Mouse (Mus musculus): ENCODE data around the gene Atxn3. TPM values are rescaled to one million over a fixed set of nuclear protein-coding genes. Genes with fewer than 3 reads are reported as not detected.

Atxn3 gene
- polyA plus RNA-seq, 2 experiments = 10.9 to 11.1 TPM

DNA sequence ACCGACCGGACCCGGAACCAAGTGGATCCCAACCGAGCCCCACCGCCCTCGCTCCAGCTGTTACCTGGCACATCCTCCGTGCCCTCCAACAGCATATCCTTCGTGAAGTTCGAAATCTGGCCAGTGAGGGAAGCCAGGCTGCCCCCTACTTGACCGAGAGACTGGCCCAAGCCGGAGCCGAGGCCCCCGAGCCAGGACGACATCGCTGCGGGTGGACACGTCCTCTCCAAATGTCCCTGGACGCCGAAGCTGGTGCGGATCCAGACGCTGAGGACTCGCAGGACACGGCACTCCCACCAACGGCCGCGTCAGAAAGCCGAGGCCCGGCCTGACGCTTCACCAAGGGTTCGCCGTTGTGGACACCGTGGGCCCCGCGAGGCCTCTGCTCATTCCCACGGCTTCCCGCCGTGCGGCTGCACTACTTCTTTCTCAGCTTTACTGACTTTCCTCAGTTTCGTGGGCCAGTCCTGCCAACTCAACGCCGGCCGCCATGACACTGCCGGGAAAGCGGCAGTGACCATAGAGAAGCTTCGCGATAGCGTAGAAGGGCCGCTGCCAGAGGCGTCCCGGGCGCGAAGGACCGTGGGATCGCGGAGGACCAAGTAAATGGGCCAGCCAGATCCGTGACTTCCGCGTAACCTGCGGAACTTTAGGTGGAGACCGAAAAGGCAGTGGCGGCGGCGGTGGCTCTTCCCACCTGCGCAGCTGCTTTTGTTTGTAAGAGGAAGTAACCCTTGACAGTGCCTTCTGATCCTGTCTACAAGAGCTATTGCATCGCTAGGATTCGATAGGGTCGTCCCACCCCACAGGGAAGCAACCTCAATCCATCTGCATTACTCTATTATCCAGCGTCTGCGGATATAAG, 45.2 kb downstream of the Atxn3 start, which contains the start of gene Trip11:
Gene Trip11, minus strand, starts transcription at position 642 of the 865 bp plus-strand sequence.
- under 1% methylated on average over 57 of the region's 69 CpGs for WGBS
- Histone ChIP-seq H3K27me3 (ENCODE audit: control insufficient read depth, insufficient read depth, low read length) (no peaks in the 10 kb centered on the region), H3K4me2 (replicated peaks; ENCODE audit: low read depth, low read length, severe bottlenecking) (peak within 1 kb of the TSS; percentile 80), H3K9ac (ENCODE audit: low read depth, low read length, severe bottlenecking) (peak within 1 kb of the TSS; percentile 96), H3K27ac (replicated peaks; ENCODE audit: low read depth, low read length) (peak within 1 kb of the TSS; percentile 96), H3K4me3 (replicated peaks; ENCODE audit: low read length) (peak within 1 kb of the TSS; percentile 91), H3K9me3 (ENCODE audit: control insufficient read depth, low read length) (no peaks in the 10 kb centered on the region), H3K36me3 (ENCODE audit: control insufficient read depth, insufficient read depth, low read length) (peaks cover 10% of the 10 kb centered on the region), H3K4me1 (ENCODE audit: control insufficient read depth, insufficient read depth, low read length) (peaks cover 16% of the 10 kb centered on the region)
- peak; percentile 91; the same call in 1 of the 2 replicates for TF ChIP-seq POLR2A (IDR thresholded peaks at IDR 0.05; ENCODE audit: borderline replicate concordance, extremely low read depth, insufficient read depth, insufficient read length)
- ATAC-seq (ENCODE audit: low FRiP score, low read depth) (peak; percentile 97), DNase-seq (ENCODE audit: low spot score) (peak; percentile 91)

DNA sequence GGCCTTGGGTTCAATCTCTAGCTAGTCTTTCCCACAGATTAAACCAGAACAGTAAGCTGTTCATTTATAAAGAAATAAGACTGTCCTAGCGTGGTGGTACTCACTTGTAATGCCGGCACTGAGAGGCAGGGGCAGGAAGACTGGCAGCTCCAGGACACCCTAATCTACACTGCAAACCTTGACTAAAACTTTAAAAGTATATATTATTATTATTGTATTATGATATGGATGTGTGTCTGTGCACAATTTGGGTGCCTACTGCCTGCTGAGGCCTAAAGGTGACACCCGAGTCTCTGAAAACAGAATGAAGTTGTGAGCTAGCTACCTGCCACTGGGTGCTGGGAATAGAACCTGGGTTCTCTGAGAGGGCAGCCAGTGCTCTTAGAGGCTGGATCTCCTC, 46.7 kb downstream of the Atxn3 start:
- Histone ChIP-seq H3K4me2 (replicated peaks; ENCODE audit: low read depth, low read length, severe bottlenecking) (peak overlapping the region; percentile 80), H3K27me3 (ENCODE audit: control insufficient read depth, insufficient read depth, low read length) (no peaks in the 10 kb centered on the region), H3K4me3 (replicated peaks; ENCODE audit: low read length) (peak overlapping the region; percentile 91), H3K36me3 (ENCODE audit: control insufficient read depth, insufficient read depth, low read length) (peaks cover 10% of the 10 kb centered on the region), H3K9ac (ENCODE audit: low read depth, low read length, severe bottlenecking) (no peak overlapping the region), H3K4me1 (ENCODE audit: control insufficient read depth, insufficient read depth, low read length) (peaks cover 16% of the 10 kb centered on the region), H3K27ac (replicated peaks; ENCODE audit: low read depth, low read length) (no peak overlapping the region), H3K9me3 (ENCODE audit: control insufficient read depth, low read length) (no peaks in the 10 kb centered on the region)
- ATAC-seq (ENCODE audit: low FRiP score, low read depth) = no peak
- DNase-seq (ENCODE audit: low spot score) = no peak
- 95% methylated on average over 3 of the region's 3 CpGs for WGBS
- TF ChIP-seq POLR2A (IDR thresholded peaks at IDR 0.05; ENCODE audit: borderline replicate concordance, extremely low read depth, insufficient read depth, insufficient read length) = no peak

DNA sequence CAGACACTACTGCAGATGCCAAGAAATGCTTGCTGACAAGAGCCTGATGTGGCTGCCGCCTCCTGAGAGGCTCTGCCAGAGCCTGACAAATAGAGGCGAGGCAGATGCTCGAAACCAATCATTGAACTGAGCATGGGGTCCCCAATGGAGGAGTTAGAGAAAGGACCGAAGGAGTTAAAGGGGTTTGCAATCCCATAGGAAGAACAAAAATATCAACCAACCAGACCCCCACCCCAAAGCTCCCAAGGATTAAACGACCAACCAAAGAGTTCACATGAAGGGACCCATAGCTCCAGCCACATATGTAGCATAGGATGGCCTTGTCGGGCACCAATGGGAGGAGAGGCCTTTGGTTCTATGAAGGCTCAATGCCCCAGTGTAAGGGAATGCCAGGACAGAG, 47.7 kb downstream of the Atxn3 start:
- Histone ChIP-seq H3K9ac (ENCODE audit: low read depth, low read length, severe bottlenecking) (no peak overlapping the region), H3K27me3 (ENCODE audit: control insufficient read depth, insufficient read depth, low read length) (no peaks in the 10 kb centered on the region), H3K4me2 (replicated peaks; ENCODE audit: low read depth, low read length, severe bottlenecking) (no peak overlapping the region), H3K4me1 (ENCODE audit: control insufficient read depth, insufficient read depth, low read length) (peaks cover 16% of the 10 kb centered on the region), H3K36me3 (ENCODE audit: control insufficient read depth, insufficient read depth, low read length) (peaks cover 16% of the 10 kb centered on the region), H3K27ac (replicated peaks; ENCODE audit: low read depth, low read length) (no peak overlapping the region), H3K9me3 (ENCODE audit: control insufficient read depth, low read length) (no peaks in the 10 kb centered on the region), H3K4me3 (replicated peaks; ENCODE audit: low read length) (no peak overlapping the region)
- no peak for TF ChIP-seq POLR2A (IDR thresholded peaks at IDR 0.05; ENCODE audit: borderline replicate concordance, extremely low read depth, insufficient read depth, insufficient read length)
- no peak for DNase-seq (ENCODE audit: low spot score)
- no peak for ATAC-seq (ENCODE audit: low FRiP score, low read depth)
- 95% methylated on average over 6 of the region's 6 CpGs for WGBS

DNA sequence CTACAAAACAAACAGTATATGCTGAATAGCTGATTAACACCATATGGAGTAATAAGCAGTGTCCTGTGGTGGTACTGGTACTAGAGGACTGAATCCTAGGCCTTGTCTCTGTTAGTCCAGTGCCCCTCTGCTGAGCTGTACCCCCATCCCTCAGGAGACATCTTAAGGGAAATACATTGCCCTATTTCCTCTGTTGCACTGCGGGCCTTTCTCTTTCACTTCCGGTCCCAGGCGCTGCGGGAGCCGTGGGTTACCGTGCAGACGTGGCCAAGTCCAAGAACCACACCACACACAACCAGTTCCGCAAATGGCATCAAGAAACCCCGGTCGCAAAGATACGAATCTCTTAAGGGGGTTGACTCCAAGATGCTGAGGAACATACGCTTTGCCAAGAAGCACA, 52.2 kb downstream of the Atxn3 start:
- H3K27me3 ChIP-seq (ENCODE audit: control insufficient read depth, insufficient read depth, low read length) = no peaks in the 10 kb centered on the region
- WGBS = 92% methylated on average over 12 of the region's 12 CpGs
- TF ChIP-seq POLR2A (IDR thresholded peaks at IDR 0.05; ENCODE audit: borderline replicate concordance, extremely low read depth, insufficient read depth, insufficient read length) = no peak
- H3K27ac ChIP-seq (replicated peaks; ENCODE audit: low read depth, low read length) = no peak overlapping the region
- DNase-seq (ENCODE audit: low spot score) = no peak
- H3K4me2 ChIP-seq (replicated peaks; ENCODE audit: low read depth, low read length, severe bottlenecking) = no peak overlapping the region
- no peaks in the 10 kb centered on the region for H3K9me3 ChIP-seq (ENCODE audit: control insufficient read depth, low read length)
- 0 out of 2 replicates have a peak, but pooled peaks cover 2% of the 10 kb centered on the region for H3K4me1 ChIP-seq (ENCODE audit: control insufficient read depth, insufficient read depth, low read length)
- H3K4me3 ChIP-seq (replicated peaks; ENCODE audit: low read length) = no peak overlapping the region
- H3K36me3 ChIP-seq (ENCODE audit: control insufficient read depth, insufficient read depth, low read length) = peaks cover 32% of the 10 kb centered on the region
- no peak for ATAC-seq (ENCODE audit: low FRiP score, low read depth)
- H3K9ac ChIP-seq (ENCODE audit: low read depth, low read length, severe bottlenecking) = no peak overlapping the region

DNA sequence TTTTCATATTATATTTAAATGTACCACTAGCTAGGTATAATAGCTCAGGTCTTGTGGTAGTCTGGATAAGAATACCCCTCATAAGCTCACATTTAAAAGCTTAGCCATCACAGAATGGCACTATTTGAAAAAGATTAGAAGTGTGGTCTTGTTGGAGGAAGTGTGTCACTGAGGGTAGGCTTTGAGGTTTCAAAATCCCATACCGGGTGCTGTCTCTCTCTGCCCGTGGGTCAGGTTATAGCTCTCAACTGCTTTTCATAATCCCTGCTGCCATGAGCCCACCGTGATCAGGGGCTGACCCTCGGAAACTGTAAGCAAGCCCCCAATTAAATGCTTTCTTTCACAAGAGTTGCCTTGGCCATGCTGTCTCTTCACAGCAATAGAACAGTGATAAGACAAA, 53.1 kb downstream of the Atxn3 start:
- 87% methylated on average over 4 of the region's 4 CpGs for WGBS
- DNase-seq (ENCODE audit: low spot score) = no peak
- no peak for TF ChIP-seq POLR2A (IDR thresholded peaks at IDR 0.05; ENCODE audit: borderline replicate concordance, extremely low read depth, insufficient read depth, insufficient read length)

More for the DNA sequence above, 53.1 kb downstream of the Atxn3 start:
- Histone ChIP-seq H3K9me3 (ENCODE audit: control insufficient read depth, low read length) (no peaks in the 10 kb centered on the region), H3K4me1 (ENCODE audit: control insufficient read depth, insufficient read depth, low read length) (no peaks in the 10 kb centered on the region), H3K27ac (replicated peaks; ENCODE audit: low read depth, low read length) (no peak overlapping the region), H3K36me3 (ENCODE audit: control insufficient read depth, insufficient read depth, low read length) (peaks cover 32% of the 10 kb centered on the region), H3K27me3 (ENCODE audit: control insufficient read depth, insufficient read depth, low read length) (no peaks in the 10 kb centered on the region), H3K4me2 (replicated peaks; ENCODE audit: low read depth, low read length, severe bottlenecking) (no peak overlapping the region), H3K4me3 (replicated peaks; ENCODE audit: low read length) (no peak overlapping the region), H3K9ac (ENCODE audit: low read depth, low read length, severe bottlenecking) (no peak overlapping the region)
- no peak for ATAC-seq (ENCODE audit: low FRiP score, low read depth)
